Mouse (Mus musculus) ES-E14 (cell line): ENCODE measurements around the gene Themis3.

Experiments
- CHD2 ChIP-seq: IDR thresholded peaks from 2 replicates; pipeline ENCODE4 v1.6.1; 2014; ENCODE audit warnings: mild to moderate bottlenecking, low read depth, low read length, inconsistent platforms
- HCFC1 ChIP-seq: IDR thresholded peaks from 2 replicates; pipeline ENCODE4 v1.6.1; 2012; ENCODE audit warnings: low read length, inconsistent platforms, borderline replicate concordance; ENCODE audit not compliant: insufficient read depth
- MAFK ChIP-seq: IDR thresholded peaks from 2 replicates; pipeline ENCODE4 v1.6.1; 2014; ENCODE audit warnings: mild to moderate bottlenecking, low read depth, low read length, inconsistent platforms; ENCODE audit not compliant: insufficient read depth
- ZC3H11A ChIP-seq: IDR thresholded peaks from 2 replicates; pipeline ENCODE4 v1.6.1; 2012; ENCODE audit warnings: low read depth, mild to moderate bottlenecking, inconsistent platforms, low read length, borderline replicate concordance
- ZNF384 ChIP-seq: IDR thresholded peaks from 2 replicates; pipeline ENCODE4 v1.6.1; 2012; ENCODE audit warnings: low read depth, low read length, inconsistent platforms

- TF ChIP-seq ZC3H11A (no peak), CHD2 (no peak), HCFC1 (no peak), MAFK (no peak), ZNF384 (no peak)
Observed at GRCm38 (mm10) chr17:66561380-66561779, 33.0 kb downstream of the Themis3 start.
